Mouse (Mus musculus): ENCODE data around the gene Snx30. TPM values are rescaled to one million over a fixed set of nuclear protein-coding genes. Genes with fewer than 3 reads are reported as not detected.

Snx30 gene
- 1.3 TPM in 2 replicates for polyA plus RNA-seq (2012; rRNA removed)

DNA sequence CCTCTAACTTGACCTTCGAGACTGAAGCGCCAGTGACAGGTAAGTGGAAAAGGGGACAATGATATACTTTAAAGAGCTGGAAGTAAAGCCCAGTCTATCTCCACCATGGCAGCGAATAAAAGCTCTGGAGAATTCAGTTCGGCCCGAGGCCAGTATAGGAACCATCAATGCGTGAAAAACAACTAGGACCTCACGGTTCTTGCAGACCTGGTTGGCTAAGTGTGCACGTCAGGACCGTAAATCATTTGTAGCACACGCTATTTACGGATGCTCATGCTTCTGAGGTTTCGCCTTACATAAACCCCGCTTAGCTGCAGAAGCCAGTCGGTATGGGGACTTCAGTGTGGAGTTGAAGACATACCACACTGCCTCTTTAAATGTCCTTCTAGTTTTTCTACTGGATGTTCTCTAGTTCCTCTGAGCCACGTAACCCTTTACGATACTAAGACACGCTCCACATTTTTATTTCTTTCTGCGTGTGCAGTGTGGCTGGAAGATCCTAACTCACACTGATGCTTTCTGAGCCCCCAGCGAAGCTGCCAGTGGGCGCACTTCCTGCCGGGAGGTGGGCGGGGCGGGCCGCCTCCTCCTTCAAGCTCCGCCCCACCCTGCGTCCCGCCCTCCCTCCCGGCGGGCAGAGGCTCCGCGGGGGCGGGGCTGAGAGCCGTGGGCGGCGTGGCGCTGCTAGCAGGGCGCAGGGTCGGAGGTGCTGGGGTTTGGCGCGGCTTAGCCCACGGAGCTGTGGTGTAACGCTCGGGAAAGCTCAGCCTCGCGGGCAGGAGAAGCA is at the start of gene Snx30:
TSS of gene Snx30 (plus strand) at position 660 of the 787 bp plus-strand sequence.
- 5% methylated on average over 45 of the region's 45 CpGs for whole genome bisulfite sequencing
- DNase-seq (ENCODE audit: low read depth, low spot score): peak; percentile 57

DNA sequence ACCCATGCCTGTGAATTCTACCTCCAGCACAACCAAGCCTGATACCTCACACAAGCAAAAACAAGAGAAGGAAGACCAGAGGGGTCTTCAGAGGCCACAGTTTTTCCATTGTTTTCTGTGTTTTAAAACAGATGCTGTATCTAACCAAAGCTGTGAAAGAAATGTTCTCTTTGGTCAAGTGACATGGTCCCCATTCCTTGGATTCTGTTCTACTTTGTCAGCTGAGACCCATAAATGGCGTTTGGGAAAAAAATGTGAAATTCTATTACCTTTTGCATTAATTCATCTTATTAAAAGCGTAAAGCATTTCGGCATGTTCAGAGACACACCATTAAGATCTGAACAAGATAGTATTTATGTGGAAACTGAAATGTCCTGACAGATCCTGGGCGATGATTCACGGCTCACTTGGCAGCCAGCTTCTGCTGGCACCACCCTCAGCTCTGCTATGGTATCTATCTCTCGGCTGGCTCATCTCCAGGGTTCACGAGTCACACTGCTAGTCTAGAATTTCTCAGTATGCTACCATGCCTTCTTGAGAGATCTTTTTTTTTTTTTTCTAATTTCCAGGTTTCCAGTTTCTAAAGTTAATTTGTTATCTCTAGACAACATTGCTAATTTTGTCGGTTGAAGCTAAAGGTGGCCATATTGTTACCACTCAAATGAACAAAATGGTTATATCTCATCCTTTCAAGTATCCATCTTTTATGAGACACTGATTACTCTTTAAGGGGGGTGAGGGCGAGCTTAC is 49.1 kb upstream of the Snx30 start:
- DNase-seq (ENCODE audit: low read depth, low spot score): no peak
- WGBS: 77% methylated on average over 9 of the region's 9 CpGs

DNA sequence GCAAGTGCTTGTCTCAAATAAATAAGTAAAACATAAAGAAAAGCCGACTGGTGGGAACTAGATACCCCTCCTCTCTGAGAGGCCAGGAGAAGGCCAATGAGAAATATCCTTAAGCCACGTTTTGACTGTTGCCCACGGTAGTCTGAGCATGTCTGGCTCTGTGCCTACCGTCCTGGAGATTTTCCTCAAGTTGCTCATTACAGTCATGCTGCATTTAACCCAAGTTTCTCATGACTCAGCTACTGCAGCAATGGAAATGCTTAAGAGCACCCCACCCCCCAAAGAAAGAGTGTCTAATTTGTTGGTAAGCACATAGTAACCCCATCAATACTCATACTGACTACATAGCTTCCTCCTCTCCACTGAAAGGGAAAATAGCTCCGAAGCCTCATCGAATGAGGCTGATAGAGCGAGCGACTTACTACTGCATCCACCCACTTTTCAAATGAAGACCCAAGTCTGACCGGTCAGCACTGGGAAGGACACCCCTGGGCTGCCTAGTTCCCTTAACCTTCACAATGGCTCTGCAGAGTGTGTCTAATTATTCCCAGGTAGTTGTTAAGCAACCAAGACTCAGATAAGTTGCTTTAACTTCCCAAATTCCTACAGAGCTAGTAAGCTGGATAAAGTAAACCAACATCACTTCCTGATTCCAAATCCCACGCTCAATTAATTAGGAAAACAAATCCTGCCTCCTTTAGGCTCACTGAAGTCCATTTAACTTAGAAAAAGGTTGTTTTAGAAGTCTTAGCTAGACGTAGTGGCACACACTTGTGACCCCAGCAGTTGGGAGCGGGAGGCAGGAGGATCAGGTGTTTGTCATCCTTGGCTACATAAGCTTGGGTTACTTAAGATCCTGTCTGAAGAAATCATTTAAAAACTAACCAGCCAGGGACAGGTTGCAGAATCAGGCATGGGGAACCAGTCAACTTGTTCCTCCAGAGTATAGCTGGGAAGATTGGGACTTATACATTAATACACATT is 47.9 kb upstream of the Snx30 start:
- DNase-seq (ENCODE audit: low read depth, low spot score): no peak
- 83% methylated on average over 12 of the region's 12 CpGs for WGBS

DNA sequence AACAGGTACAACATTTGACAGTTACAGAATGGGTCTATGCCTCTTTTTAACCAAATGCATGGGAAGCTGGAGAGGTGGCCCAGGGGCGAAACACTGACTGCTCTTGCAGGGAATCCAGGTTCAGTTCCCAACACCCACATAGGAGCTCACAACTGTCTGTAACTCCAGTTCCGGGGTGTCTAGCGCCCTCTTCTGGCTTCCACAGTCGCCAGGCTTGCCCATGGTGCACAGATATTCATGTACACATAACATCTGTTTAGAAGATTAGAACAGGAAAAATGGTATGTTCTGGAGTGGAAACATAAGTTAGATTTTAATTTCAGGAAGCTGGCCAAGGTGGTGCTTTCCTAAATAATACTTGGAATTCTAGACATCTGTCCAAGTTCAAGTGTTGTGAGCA is 45.6 kb upstream of the Snx30 start:
- 82% methylated on average over 4 of the region's 4 CpGs for WGBS
- no peak for DNase-seq (ENCODE audit: low read depth, low spot score)

DNA sequence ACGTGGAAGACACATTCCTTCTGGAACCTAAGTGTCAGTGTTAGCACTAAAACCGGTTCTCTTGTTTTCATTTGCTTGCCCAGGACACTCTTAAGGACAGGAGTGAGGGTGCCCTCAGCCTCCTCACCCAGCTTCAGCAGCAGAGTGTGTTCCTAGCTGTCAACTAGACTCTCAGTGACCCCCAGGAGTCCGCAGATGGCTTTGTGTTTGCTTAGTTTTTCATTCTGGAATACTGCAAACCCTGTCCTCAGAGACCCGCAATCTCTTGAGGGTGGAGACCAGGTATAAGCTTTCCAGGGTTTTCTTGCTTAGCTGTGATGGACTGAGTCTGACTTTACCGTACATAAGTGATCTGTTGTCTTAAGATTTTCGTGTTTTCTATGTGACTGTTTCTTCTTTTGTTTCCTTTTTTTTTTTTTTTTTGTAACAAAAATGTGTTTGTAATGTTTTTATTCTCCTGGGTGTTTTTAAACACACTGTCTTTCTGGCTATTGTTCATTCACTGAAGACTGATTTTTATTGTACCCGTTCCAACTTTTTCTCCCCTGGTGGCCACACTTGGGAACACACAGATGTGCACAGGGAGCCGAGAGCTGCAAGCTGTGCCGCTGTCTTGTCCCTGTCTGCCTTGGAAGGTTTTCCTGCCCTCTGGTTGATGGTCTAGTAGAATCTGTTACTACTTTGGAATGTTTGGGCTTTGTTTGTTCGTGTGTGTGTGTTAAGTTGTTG is 44.8 kb upstream of the Snx30 start:
- no peak for DNase-seq (ENCODE audit: low read depth, low spot score)
- WGBS: 35% methylated on average over 10 of the region's 10 CpGs

DNA sequence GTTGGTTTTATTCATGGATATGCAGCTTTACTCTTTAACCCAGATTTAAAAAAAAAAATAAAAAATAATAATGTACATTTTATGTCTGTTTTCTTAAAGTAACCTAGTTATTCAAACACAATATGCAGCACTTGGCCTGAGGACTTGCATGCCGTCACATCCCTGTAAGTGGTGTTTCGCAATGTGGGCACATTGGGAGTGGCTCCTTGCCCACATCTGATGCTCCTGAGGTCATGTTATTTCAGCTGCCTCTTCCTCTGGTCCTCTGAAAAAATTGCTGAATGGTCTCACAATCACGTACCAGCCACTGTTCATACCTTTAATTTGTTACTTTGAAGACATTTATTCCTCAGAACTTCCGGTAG is 44.3 kb upstream of the Snx30 start:
- no peak for DNase-seq (ENCODE audit: low read depth, low spot score)
- 37% methylated on average over 4 of the region's 4 CpGs for WGBS

DNA sequence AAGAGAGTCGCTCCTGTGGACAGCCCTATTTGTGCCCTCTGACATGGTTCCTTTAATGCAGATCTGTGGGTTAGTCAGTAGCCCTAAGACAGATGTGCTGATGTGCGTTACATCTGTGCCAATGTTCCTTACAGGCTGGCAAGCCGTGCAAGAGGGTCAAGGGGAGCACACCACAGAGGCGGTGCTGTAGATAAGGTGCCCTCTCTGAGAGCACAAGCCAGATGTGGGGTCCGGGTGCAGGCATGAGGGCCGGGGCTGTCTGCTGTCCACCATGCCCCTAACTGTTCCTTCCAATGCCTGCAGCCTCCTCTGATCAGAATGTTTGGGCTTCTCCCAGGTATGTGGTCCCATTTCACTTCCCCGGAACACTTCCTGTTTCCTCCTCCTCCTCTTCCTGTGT is 40.7 kb upstream of the Snx30 start:
- no peak for DNase-seq (ENCODE audit: low read depth, low spot score)

DNA sequence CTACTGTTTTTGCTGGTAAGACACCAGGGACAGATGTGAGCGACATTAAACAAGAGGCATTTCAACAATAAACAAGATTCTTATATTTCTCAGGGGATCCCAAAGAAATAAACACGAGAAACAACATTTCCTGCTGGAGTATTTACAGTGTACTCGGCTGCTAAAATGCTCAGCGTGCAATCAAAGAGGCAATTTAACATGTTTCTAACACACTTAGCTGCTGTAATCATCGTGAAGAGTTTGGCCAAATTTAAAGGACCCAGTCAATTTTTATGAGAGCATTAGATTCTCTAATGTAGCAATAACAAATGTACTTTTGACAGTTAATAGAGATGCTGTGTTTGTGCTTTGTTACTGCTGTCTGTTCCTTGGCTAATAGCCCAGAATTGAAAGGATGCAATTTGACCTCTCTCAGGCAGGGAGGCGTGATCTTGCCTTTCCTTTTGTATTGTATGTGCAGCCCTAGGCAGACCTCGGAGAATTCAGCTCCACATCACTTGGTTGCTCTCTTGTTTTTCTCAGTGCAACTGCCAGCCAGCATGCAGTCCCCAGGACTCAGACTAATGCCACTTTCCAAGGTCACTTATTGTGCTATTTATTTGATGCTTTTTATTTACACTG is 40.1 kb upstream of the Snx30 start:
- 22% methylated on average over 7 of the region's 7 CpGs for WGBS
- no peak for DNase-seq (ENCODE audit: low read depth, low spot score)

More for the DNA sequence above, 40.7 kb upstream of the Snx30 start:
- WGBS: 71% methylated on average over 7 of the region's 7 CpGs

DNA sequence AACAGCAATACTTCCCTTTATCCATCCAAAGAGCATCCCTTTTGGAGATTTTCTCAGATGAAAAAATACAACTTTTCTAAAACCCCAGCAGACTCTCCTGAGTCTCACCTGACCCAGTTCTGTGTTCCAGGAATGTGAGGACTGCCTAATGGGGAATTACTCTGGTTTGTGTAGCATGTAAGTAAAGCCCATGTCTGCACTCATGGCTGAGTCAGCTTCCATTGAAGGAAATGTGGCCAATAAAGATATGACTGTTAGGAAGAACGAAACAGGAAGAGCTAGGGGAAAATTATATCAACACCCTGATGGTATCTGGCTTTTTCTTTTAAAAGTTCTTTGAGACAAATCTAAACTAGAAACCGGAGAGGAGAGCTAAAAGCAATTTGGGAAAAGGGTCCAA is 37.9 kb upstream of the Snx30 start:
- DNase-seq (ENCODE audit: low read depth, low spot score): no peak
- 76% methylated on average over 2 of the region's 2 CpGs for WGBS

DNA sequence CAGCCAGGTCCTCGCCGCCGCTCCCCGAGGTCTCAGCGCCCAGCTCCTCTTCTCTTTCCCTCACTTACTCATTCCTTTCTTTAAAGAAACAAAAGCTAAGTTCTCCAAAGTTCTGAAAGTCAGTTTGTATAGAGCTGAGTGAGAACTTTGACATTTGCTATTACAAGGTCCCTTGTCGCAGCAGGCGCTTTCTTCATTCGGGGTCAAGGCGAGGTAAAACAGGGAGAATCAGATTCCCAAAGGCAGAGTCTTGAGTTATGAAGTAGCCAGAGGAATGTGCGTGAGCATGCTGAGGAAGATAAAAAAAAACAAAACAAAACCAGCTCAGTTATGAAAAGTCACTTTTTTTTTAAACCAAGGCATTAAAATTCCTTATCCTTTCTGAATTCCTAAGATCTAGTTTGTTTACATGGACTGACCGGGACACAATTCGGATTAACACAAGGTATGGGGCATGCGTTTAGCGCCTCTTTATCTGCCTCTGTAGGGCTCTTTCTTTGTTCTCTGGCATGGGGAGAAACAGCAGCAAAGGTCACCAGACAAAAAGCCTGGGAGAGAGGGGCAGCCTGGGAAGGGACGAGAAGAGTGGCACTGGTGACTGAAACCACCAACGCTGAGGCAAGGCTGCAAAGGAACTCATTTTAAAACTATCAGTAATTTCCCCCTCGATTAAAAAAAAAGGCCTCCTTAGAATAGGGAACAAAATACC is 33.3 kb upstream of the Snx30 start:
- DNase-seq (ENCODE audit: low read depth, low spot score): no peak
- 84% methylated on average over 17 of the region's 17 CpGs for WGBS

DNA sequence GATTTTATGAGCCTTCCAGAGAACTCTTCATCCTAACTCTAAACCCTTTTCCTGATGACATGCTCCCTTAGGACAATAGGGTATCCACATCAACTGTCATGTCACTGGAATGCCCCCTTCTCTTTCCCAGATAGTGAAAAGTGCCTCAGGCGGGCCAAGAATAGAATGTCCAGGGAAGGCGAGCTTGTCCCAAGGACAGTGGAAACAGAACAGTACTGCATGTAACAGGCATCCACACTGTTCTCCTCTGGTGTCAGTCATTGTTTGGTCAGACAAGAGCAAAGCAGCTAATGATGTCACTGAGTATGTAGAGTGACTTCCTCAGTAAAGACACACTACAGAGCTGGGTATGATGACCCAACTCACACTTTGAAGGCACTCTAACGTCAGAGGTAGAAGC is 27.8 kb upstream of the Snx30 start:
- WGBS: 74% methylated on average over 3 of the region's 3 CpGs
- no peak for DNase-seq (ENCODE audit: low read depth, low spot score)

DNA sequence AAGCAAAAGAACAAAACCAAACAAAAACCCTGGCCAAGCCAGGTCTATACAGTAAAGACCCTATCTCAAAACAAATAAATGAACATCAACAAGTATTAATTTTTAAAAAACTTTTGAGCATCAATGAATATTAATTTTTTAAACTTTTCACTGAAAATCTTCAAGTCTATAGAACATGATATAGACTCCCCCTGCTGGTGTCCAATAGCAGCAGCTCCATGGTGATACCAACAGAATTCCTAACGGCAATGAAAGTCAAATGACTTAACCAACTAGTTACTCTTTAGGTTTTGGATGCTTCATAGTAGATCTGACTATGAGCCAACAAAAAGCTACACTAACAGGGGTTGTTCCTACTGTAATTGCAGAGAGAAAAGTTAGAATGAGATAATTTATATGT is 25.1 kb upstream of the Snx30 start:
- 7% methylated on average over 1 of the region's 1 CpGs for WGBS
- DNase-seq (ENCODE audit: low read depth, low spot score): no peak

DNA sequence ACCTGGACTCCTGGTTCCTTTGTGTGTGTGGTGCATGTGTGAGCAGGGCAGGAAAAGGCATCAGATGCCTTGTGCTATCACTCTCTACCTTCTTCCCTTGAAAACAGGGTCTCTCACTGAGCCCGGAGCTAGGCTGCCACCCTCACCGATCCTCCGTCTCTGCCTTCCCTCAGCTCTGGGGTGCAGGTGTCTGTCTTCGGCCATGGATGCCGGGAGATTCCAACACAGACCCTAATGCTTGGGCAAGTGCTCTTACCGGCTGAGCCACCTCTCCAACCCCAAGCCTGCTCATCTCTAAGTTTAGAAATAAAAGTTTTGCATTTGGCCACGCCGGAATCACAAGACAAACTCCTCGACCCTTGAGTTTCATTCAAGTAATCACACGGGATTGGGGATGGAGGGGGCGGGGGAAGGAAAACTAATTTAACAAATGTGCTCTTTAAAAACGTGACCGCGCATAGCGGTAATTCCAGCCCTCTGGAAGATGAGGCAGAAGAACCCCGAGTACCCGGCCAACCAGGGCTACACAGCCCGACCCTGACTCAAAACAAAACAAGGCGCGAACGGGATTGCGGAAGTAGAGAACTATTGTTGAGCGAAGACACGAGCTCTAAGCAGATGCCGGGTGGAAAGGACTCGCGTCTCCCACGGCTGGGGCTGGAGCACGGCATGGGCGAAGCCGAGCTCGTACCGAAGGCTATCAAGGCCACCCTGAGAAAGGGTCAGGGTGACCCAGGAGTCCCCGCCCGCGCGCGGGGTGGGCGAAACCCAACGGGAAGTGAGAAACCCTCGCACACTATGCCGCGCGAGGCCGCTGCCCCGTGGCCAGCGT is 22.6 kb upstream of the Snx30 start:
- no peak for DNase-seq (ENCODE audit: low read depth, low spot score)
- under 1% methylated on average over 47 of the region's 47 CpGs for WGBS

DNA sequence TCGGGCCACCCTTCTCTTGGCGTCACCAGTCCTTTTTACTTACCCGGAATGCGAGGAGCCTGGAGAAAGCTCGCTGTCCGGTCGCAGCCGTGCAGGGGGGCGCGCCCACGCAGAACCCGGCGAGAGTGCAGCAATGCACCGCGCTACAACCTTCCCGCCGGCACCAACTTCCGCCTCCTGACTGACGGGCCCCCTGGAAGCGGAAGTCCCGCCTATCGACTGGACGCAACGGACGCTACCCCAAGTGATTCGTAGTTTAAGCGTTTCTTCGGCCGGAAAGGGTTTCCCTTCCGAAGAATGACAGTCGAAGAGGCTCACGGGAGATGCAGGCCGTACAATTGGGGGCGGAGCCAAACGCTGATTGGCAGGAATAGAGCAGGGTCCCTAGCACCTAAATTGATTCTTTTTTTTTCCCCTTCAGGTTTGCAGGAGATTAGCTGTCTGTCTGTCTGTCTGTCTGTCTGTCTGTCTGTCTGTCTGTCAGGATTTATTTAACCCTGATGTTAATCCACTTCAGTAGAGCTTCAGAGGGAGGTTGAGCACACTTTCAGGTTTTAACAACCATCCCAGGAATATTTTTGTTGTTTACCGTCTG is 21.9 kb upstream of the Snx30 start:
- DNase-seq (ENCODE audit: low read depth, low spot score): peak; percentile 96
- WGBS: under 1% methylated on average over 36 of the region's 36 CpGs

DNA sequence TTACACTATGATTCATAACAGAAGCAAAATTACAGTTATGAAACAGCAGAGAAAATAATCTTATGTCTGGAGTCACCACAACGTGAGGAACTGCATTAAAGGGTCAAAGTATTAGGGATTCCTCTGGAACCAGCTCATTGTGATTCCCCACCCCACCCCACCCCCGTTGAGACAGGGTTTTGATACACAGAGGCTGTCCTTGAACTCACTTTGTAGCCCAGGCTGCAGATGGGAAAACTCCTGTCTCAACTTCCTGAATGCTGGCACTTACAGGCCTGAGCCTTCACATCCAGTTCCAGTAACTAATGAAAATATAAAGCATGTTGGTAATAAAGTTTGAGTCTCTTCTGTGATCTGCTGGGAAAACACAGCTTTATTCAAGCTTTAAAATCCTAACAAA is 20.2 kb upstream of the Snx30 start:
- 19% methylated on average over 2 of the region's 2 CpGs for WGBS
- DNase-seq (ENCODE audit: low read depth, low spot score): no peak

DNA sequence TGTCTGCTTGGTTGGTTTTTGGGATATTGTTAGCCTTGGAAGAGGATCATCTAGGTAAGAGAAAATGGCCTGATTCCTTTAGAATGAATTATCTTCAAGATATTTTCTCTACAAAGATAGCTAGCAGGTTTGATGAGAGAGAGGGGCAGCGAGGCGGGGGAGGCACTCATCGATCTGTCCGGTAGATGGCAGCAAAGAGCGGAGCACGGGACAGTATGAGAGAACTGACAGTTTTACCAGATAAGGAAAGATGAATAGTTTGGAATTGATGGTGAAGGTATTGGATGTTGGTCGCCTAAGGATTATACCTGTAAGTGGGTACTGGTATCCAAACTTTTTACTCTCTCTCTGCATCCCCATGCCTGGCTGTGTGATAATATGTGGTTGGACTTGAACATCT is 19.0 kb upstream of the Snx30 start:
- WGBS: 0% methylated on average over 7 of the region's 7 CpGs
- no peak for DNase-seq (ENCODE audit: low read depth, low spot score)

DNA sequence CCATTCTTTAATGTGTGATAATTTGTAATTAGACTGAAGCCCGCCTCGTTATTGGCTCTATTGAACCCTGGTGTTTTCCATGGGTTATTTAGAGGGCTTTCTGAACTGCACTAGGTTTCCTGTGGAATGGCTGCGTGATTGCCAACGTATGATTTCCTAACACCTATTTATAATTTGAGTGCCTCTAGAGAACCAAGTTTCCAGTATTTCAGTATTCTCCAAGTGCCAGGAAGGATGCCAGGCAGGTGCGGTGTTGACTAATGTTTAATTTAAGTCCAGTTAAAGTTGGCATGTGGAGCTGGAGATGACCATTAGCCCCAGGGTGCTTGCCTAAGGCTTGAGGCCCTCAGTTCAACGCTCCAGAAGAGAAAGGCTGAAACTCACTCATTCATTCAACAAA is 18.5 kb upstream of the Snx30 start:
- WGBS: 64% methylated on average over 6 of the region's 6 CpGs
- no peak for DNase-seq (ENCODE audit: low read depth, low spot score)
